Mouse (Mus musculus): ENCODE measurements around the gene Hist1h1a. TPM values are rescaled to one million over a fixed set of nuclear protein-coding genes. Genes with fewer than 3 reads are reported as not detected.
A peak's percentile ranks its signal among the peaks of the same experiment; 100 is the strongest.

Gene Hist1h1a
- polyA plus RNA-seq, 1 experiment from 2014 or later, result 0.99 TPM

GRCm38 (mm10) chr13:23799405-23799804 is 35.9 kb downstream of the Hist1h1a start:
- Histone ChIP-seq H3K4me3 (ENCODE audit: low read length) (no peak overlapping the region), H3K4me1 (ENCODE audit: control insufficient read depth, insufficient read depth, low read length) (no peaks in the 10 kb centered on the region), H3K4me2 (ENCODE audit: low read depth, low read length) (no peak overlapping the region), H3K27ac (ENCODE audit: low read length) (no peak overlapping the region), H3K36me3 (ENCODE audit: control insufficient read depth, insufficient read depth, low read length) (no peaks in the 10 kb centered on the region), H3K27me3 (replicated peaks; ENCODE audit: control insufficient read depth, insufficient read depth, low read length) (no peaks in the 10 kb centered on the region), H3K9ac (ENCODE audit: low read depth, low read length) (no peak overlapping the region), H3K9me3 (ENCODE audit: control insufficient read depth, low read length) (no peaks in the 10 kb centered on the region)
- WGBS, result 81% methylated on average over 5 of the region's 5 CpGs
- ATAC-seq, result no peak

- Histone ChIP-seq H3K4me3 (ENCODE audit: low read length) (no peak overlapping the region), H3K4me1 (ENCODE audit: control insufficient read depth, insufficient read depth, low read length) (no peaks in the 10 kb centered on the region), H3K9ac (ENCODE audit: low read depth, low read length) (no peak overlapping the region), H3K27ac (ENCODE audit: low read length) (no peak overlapping the region), H3K36me3 (ENCODE audit: control insufficient read depth, insufficient read depth, low read length) (no peaks in the 10 kb centered on the region), H3K27me3 (replicated peaks; ENCODE audit: control insufficient read depth, insufficient read depth, low read length) (no peaks in the 10 kb centered on the region), H3K9me3 (ENCODE audit: control insufficient read depth, low read length) (no peaks in the 10 kb centered on the region), H3K4me2 (ENCODE audit: low read depth, low read length) (no peak overlapping the region)
- WGBS, result 53% methylated on average over 2 of the region's 2 CpGs
- peak; percentile 76 for ATAC-seq
Observed at GRCm38 (mm10) chr13:23804532-23804931, 41.1 kb downstream of the Hist1h1a start.

- Histone ChIP-seq H3K36me3 (ENCODE audit: control insufficient read depth, insufficient read depth, low read length) (no peaks in the 10 kb centered on the region), H3K9ac (ENCODE audit: low read depth, low read length) (no peak within 1 kb of the TSS), H3K4me1 (ENCODE audit: control insufficient read depth, insufficient read depth, low read length) (no peaks in the 10 kb centered on the region), H3K27me3 (replicated peaks; ENCODE audit: control insufficient read depth, insufficient read depth, low read length) (no peaks in the 10 kb centered on the region), H3K4me3 (ENCODE audit: low read length) (no peak within 1 kb of the TSS), H3K27ac (ENCODE audit: low read length) (no peak within 1 kb of the TSS), H3K9me3 (ENCODE audit: control insufficient read depth, low read length) (no peaks in the 10 kb centered on the region), H3K4me2 (ENCODE audit: low read depth, low read length) (peak within 1 kb of the TSS; percentile 16; the same call in 1 of the 2 replicates)
- ATAC-seq, result peak; percentile 40; the same call in 1 of the 2 replicates
- 68% methylated on average over 15 of the region's 15 CpGs for WGBS
Observed at GRCm38 (mm10) chr13:23806422-23807052, 43.1 kb downstream of the Hist1h1a start, which contains the start of gene Slc17a2. Gene Slc17a2, plus strand, starts transcription at chr13:23806993.

Small RNA genes lying within 50 kb of the gene (microRNA-seq; reads per million reads assigned to microRNA genes)
- gene Gm44314, result not detected
- not detected for gene Gm44484

Other genes with a start within 250 kb of the Hist1h1a start
- gene Hist1h4h, start 232.6 kb upstream of the Hist1h1a start, polyA plus RNA-seq (2015; fragmentation: Nextera tagmentation; extraction: Ambion mirVana), result 3.5 and 3.7 TPM in 2 replicates
- gene Hist1h2af, start 229.8 kb upstream of the Hist1h1a start, polyA plus RNA-seq (2015; fragmentation: Nextera tagmentation; extraction: Ambion mirVana), result 2.5 and 3.6 TPM in 2 replicates
- gene Hist1h3g, start 228.2 kb upstream of the Hist1h1a start, polyA plus RNA-seq (2015; fragmentation: Nextera tagmentation; extraction: Ambion mirVana), result 2.6 and 3.7 TPM in 2 replicates
- 0.65 and 0.94 TPM in 2 replicates for gene Hist1h2bh, start 220.3 kb upstream of the Hist1h1a start, polyA plus RNA-seq (2015; fragmentation: Nextera tagmentation; extraction: Ambion mirVana)
- 0.44 and 0.60 TPM in 2 replicates for gene Hist1h3f, start 219.6 kb upstream of the Hist1h1a start, polyA plus RNA-seq (2015; fragmentation: Nextera tagmentation; extraction: Ambion mirVana)
- 0.68 and 0.98 TPM in 2 replicates for gene Hist1h4f, start 212.0 kb upstream of the Hist1h1a start, polyA plus RNA-seq (2015; fragmentation: Nextera tagmentation; extraction: Ambion mirVana)
- gene Hist1h1d, start 210.4 kb upstream of the Hist1h1a start, polyA plus RNA-seq (2015; fragmentation: Nextera tagmentation; extraction: Ambion mirVana), result 0.28 and 0.42 TPM in 2 replicates
- 2.7 and 4.1 TPM in 2 replicates for gene Hist1h3e, start 201.3 kb upstream of the Hist1h1a start, polyA plus RNA-seq (2015; fragmentation: Nextera tagmentation; extraction: Ambion mirVana)
- gene Hist1h2ae, start 192.4 kb upstream of the Hist1h1a start, polyA plus RNA-seq (2015; fragmentation: Nextera tagmentation; extraction: Ambion mirVana), result 39.1 and 46.5 TPM in 2 replicates
- 8.7 and 8.8 TPM in 2 replicates for gene Hist1h2bg, start 192.3 kb upstream of the Hist1h1a start, polyA plus RNA-seq (2015; fragmentation: Nextera tagmentation; extraction: Ambion mirVana)
- gene Hist1h2bf, start 189.5 kb upstream of the Hist1h1a start, polyA plus RNA-seq (2015; fragmentation: Nextera tagmentation; extraction: Ambion mirVana), result 0.62 and 2.1 TPM in 2 replicates
- 0.65 and 2.7 TPM in 2 replicates for gene Hist1h2ad, start 189.3 kb upstream of the Hist1h1a start, polyA plus RNA-seq (2015; fragmentation: Nextera tagmentation; extraction: Ambion mirVana)
- gene Hist1h3d, start 187.9 kb upstream of the Hist1h1a start, polyA plus RNA-seq (2015; fragmentation: Nextera tagmentation; extraction: Ambion mirVana), result 3.8 and 4.8 TPM in 2 replicates
- gene Hist1h4d, start 182.1 kb upstream of the Hist1h1a start, polyA plus RNA-seq (2015; fragmentation: Nextera tagmentation; extraction: Ambion mirVana), result 61.7 and 73.9 TPM in 2 replicates
- gene Hist1h2be, start 142.5 kb upstream of the Hist1h1a start, polyA plus RNA-seq (2015; fragmentation: Nextera tagmentation; extraction: Ambion mirVana), result 1.4 and 2.3 TPM in 2 replicates
- 10.4 and 13.7 TPM in 2 replicates for gene Hist1h1e, start 141.1 kb upstream of the Hist1h1a start, polyA plus RNA-seq (2015; fragmentation: Nextera tagmentation; extraction: Ambion mirVana)
- 0.94 and 1.0 TPM in 2 replicates for gene Hist1h2ac, start 79.7 kb upstream of the Hist1h1a start, polyA plus RNA-seq (2015; fragmentation: Nextera tagmentation; extraction: Ambion mirVana)
- gene Hist1h2bc, start 79.5 kb upstream of the Hist1h1a start, polyA plus RNA-seq (2015; fragmentation: Nextera tagmentation; extraction: Ambion mirVana), result 101 and 110 TPM in 2 replicates
- 0.15 and 0.20 TPM in 2 replicates for gene Hist1h1t, start 67.9 kb upstream of the Hist1h1a start, polyA plus RNA-seq (2015; fragmentation: Nextera tagmentation; extraction: Ambion mirVana)
- 2.9 and 3.1 TPM in 2 replicates for gene Hist1h4c, start 65.2 kb upstream of the Hist1h1a start, polyA plus RNA-seq (2015; fragmentation: Nextera tagmentation; extraction: Ambion mirVana)
- 8.5 and 9.7 TPM in 2 replicates for gene Hfe, start 52.8 kb upstream of the Hist1h1a start, polyA plus RNA-seq (2015; fragmentation: Nextera tagmentation; extraction: Ambion mirVana)
- gene Hist1h1c, start 24.9 kb upstream of the Hist1h1a start, polyA plus RNA-seq (2015; fragmentation: Nextera tagmentation; extraction: Ambion mirVana), result 33.6 and 35.3 TPM in 2 replicates
- gene Hist1h3c, start 18.1 kb upstream of the Hist1h1a start, polyA plus RNA-seq (2015; fragmentation: Nextera tagmentation; extraction: Ambion mirVana), result 3.2 and 4.9 TPM in 2 replicates
- 1.7 and 2.0 TPM in 2 replicates for gene Hist1h2bb, start 16.9 kb upstream of the Hist1h1a start, polyA plus RNA-seq (2015; fragmentation: Nextera tagmentation; extraction: Ambion mirVana)
- 16.9 and 20.0 TPM in 2 replicates for gene Hist1h2ab, start 12.5 kb upstream of the Hist1h1a start, polyA plus RNA-seq (2015; fragmentation: Nextera tagmentation; extraction: Ambion mirVana)
- 4.7 and 7.4 TPM in 2 replicates for gene Hist1h3b, start 11.4 kb upstream of the Hist1h1a start, polyA plus RNA-seq (2015; fragmentation: Nextera tagmentation; extraction: Ambion mirVana)
- 1.4 and 2.1 TPM in 2 replicates for gene Hist1h4b, start 6.7 kb upstream of the Hist1h1a start, polyA plus RNA-seq (2015; fragmentation: Nextera tagmentation; extraction: Ambion mirVana)
- 0.60 TPM in 1 of 2 replicates, not detected in the other for gene Hist1h4a, start 2.4 kb upstream of the Hist1h1a start, polyA plus RNA-seq (2015; fragmentation: Nextera tagmentation; extraction: Ambion mirVana)
- gene Hist1h3a, start 1.3 kb upstream of the Hist1h1a start, polyA plus RNA-seq (2015; fragmentation: Nextera tagmentation; extraction: Ambion mirVana), result 3.1 and 4.2 TPM in 2 replicates
- gene Trim38, start 6.2 kb downstream of the Hist1h1a start, polyA plus RNA-seq (2015; fragmentation: Nextera tagmentation; extraction: Ambion mirVana), result 0.11 and 0.12 TPM in 2 replicates
- gene Slc17a2, start 43.3 kb downstream of the Hist1h1a start, polyA plus RNA-seq (2015; fragmentation: Nextera tagmentation; extraction: Ambion mirVana), result 0.11 TPM in 1 of 2 replicates, not detected in the other
- gene Slc17a3, start 75.8 kb downstream of the Hist1h1a start, polyA plus RNA-seq (2015; fragmentation: Nextera tagmentation; extraction: Ambion mirVana), result 0.22 and 0.35 TPM in 2 replicates
- 0.77 and 0.97 TPM in 2 replicates for gene Slc17a1, start 104.1 kb downstream of the Hist1h1a start, polyA plus RNA-seq (2015; fragmentation: Nextera tagmentation; extraction: Ambion mirVana)
- 24.8 and 31.7 TPM in 2 replicates for gene Slc17a4, start 151.3 kb downstream of the Hist1h1a start, polyA plus RNA-seq (2015; fragmentation: Nextera tagmentation; extraction: Ambion mirVana)
- gene Hist1h2ba, start 170.5 kb downstream of the Hist1h1a start, polyA plus RNA-seq (2015; fragmentation: Nextera tagmentation; extraction: Ambion mirVana), result not detected in 2 replicates
- not detected in 2 replicates for gene Hist1h2aa, start 170.8 kb downstream of the Hist1h1a start, polyA plus RNA-seq (2015; fragmentation: Nextera tagmentation; extraction: Ambion mirVana)
- gene Scgn, start 227.5 kb downstream of the Hist1h1a start, polyA plus RNA-seq (2015; fragmentation: Nextera tagmentation; extraction: Ambion mirVana), result 7.5 and 7.9 TPM in 2 replicates

Data from intestine, embryonic 16.5 days (tissue).